Mouse (Mus musculus): Measurements from ENCODE around the gene Srpk2.
"Not testable (repeated sequence)": the region's sequence is repeated elsewhere in the genome, so short reads cannot be mapped to it uniquely, and the experiment has no call there.

Srpk2 gene

GRCm38 (mm10) chr5:23507210-23507609, 177.2 kb downstream of the Srpk2 start:
- in situ Hi-C loops (cut with MboI, MseI), result no loop called here

GRCm38 (mm10) chr5:23505578-23505977, 178.8 kb downstream of the Srpk2 start:
- in situ Hi-C loops (cut with MboI, MseI), result no loop called here

GRCm38 (mm10) chr5:23502317-23502937, 182.0 kb downstream of the Srpk2 start:
- in situ Hi-C loops (cut with MboI, MseI), result no loop called here

GRCm38 (mm10) chr5:23501582-23502316, 182.7 kb downstream of the Srpk2 start:
- in situ Hi-C loops (cut with MboI, MseI), result no loop called here

GRCm38 (mm10) chr5:23500715-23501114, 183.7 kb downstream of the Srpk2 start:
- in situ Hi-C loops (cut with MboI, MseI), result no loop called here

- in situ Hi-C loops (cut with MboI, MseI), result loop anchor here (25.0 kb wide), 1 partner anchor 1737 kb away; no protein-coding TSS in a partner anchor
These were observed 185.2 kb downstream of the Srpk2 start for GRCm38 (mm10) chr5:23499257-23499656.

GRCm38 (mm10) chr5:23497920-23498319, 186.5 kb downstream of the Srpk2 start:
- in situ Hi-C loops (cut with MboI, MseI), result loop anchor here (25.0 kb wide), 1 partner anchor 1736 kb away; no protein-coding TSS in a partner anchor

- in situ Hi-C loops (cut with MboI, MseI), result loop anchor here (25.0 kb wide), 1 partner anchor 1735 kb away; no protein-coding TSS in a partner anchor
These were observed 187.5 kb downstream of the Srpk2 start for GRCm38 (mm10) chr5:23496933-23497332.

- in situ Hi-C loops (cut with MboI, MseI), result loop anchor here (25.0 kb wide), 1 partner anchor 1734 kb away; no protein-coding TSS in a partner anchor
These were observed 188.0 kb downstream of the Srpk2 start for GRCm38 (mm10) chr5:23496396-23496795.

- in situ Hi-C loops (cut with MboI, MseI), result loop anchor here (25.0 kb wide), 1 partner anchor 1728 kb away; no protein-coding TSS in a partner anchor
These were observed 193.6 kb downstream of the Srpk2 start for GRCm38 (mm10) chr5:23490797-23491196.

GRCm38 (mm10) chr5:23489231-23489630, 195.2 kb downstream of the Srpk2 start:
- in situ Hi-C loops (cut with MboI, MseI), result loop anchor here (25.0 kb wide), 1 partner anchor 1727 kb away; no protein-coding TSS in a partner anchor

- in situ Hi-C loops (cut with MboI, MseI), result loop anchor here (25.0 kb wide), 1 partner anchor 1722 kb away; no protein-coding TSS in a partner anchor
These were observed 200.6 kb downstream of the Srpk2 start for GRCm38 (mm10) chr5:23483811-23484210.

GRCm38 (mm10) chr5:23473098-23473873, 211.1 kb downstream of the Srpk2 start:
- in situ Hi-C loops (cut with MboI, MseI), result loop anchor here (5.0 kb wide), 1 partner anchor 56 kb away; no protein-coding TSS in a partner anchor

- in situ Hi-C loops (cut with MboI, MseI), result no loop called here
These were observed 217.9 kb downstream of the Srpk2 start for GRCm38 (mm10) chr5:23466546-23466945.

- in situ Hi-C loops (cut with MboI, MseI), result no loop called here
These were observed 219.7 kb downstream of the Srpk2 start for GRCm38 (mm10) chr5:23464743-23465142.

- in situ Hi-C loops (cut with MboI, MseI), result no loop called here
These were observed 220.2 kb downstream of the Srpk2 start for GRCm38 (mm10) chr5:23464247-23464646.

- in situ Hi-C loops (cut with MboI, MseI), result no loop called here
These were observed 222.7 kb downstream of the Srpk2 start for GRCm38 (mm10) chr5:23461688-23462087.

- in situ Hi-C loops (cut with MboI, MseI), result not testable (repeated sequence)
These were observed 230.9 kb downstream of the Srpk2 start for GRCm38 (mm10) chr5:23453561-23453960.

All from regulatory T cell (primary cell).